Mouse (Mus musculus): ENCODE measurements around the gene Tor3a. TPM values are rescaled to one million over a fixed set of nuclear protein-coding genes. Genes with fewer than 3 reads are reported as not detected.
"Not testable (repeated sequence)": the region's sequence is repeated elsewhere in the genome, so short reads cannot be mapped to it uniquely, and the experiment has no call there.

Gene Tor3a
- polyA plus RNA-seq, 1 experiment from 2014 or later = 3.4 TPM

DNA sequence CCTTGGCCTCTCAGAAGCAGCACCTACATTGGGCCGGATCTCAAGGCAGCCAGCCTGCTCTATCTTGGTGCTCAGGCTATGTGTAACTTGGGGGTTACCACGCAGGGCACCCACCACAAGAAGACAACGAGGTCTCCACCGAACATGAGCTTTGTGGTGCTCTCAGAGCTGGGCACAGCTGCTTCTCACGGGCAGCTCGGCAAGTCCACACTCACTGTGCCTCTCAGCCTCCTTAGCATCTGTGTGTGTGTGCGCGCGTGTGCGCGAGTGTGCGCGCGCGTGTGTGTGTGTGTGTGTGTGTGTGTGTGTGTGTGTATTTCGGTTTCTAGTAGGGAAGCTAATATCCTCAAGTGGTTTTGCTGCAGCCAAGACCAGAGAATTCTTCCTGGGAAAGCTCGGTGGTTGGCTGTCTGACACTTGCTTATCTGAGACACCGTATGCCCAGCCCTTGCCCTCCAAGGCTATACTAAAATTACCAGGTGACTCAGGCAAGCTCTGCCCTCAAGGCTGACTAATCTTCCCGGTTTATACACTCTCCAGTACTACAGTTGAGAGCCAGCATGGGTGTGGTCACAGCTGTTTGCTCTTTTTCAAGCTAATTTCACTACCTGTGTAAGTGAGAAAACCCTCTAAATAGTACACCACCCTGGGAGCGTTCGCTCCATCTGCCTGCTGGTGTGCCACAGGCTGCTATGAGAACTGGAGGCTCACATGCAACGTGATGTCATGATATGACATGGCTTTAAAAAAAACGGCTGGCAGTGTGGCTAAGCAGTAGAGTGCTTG is 6.8 kb downstream of the Tor3a start:
- Histone ChIP-seq H3K4me1 (replicated peaks) (no peaks in the 10 kb centered on the region), H3K4me3 (no peak overlapping the region), H3K36me3 (no peaks in the 10 kb centered on the region), H3K9ac (no peak overlapping the region), H3K4me2 (no peak overlapping the region), H3K27me3 (0 out of 2 replicates have a peak, but pooled peaks cover 2% of the 10 kb centered on the region), H3K9me3 (no peaks in the 10 kb centered on the region), H3K27ac (replicated peaks) (no peak overlapping the region)
- ATAC-seq (ENCODE audit: low FRiP score, low read depth) = no peak
- 89% methylated on average over 23 of the region's 23 CpGs for WGBS

DNA sequence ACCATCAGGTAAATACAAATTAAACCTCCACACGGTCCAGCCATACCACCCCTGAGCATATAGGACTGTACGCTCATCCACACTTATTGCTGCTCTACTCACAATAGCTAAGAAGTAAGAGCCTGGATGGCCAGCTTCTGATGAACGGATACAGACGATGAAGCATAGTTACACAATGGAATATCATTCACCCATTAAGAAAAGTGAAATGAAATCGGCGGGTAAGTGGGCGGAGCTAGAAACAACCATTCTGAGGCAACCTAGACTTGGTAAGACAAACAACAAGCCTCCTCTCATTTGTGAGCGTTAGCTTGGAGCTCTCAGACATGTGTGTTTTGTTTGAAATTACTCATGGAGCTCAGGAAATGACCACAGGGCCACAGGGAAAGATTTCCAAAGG is 8.4 kb downstream of the Tor3a start:
- Histone ChIP-seq H3K27ac (replicated peaks) (no peak overlapping the region), H3K4me2 (no peak overlapping the region), H3K4me3 (no peak overlapping the region), H3K27me3 (no peaks in the 10 kb centered on the region), H3K36me3 (peaks cover 4% of the 10 kb centered on the region; the same call in 1 of the 2 replicates), H3K4me1 (replicated peaks) (no peaks in the 10 kb centered on the region), H3K9ac (no peak overlapping the region), H3K9me3 (no peaks in the 10 kb centered on the region)
- WGBS = 87% methylated on average over 8 of the region's 8 CpGs
- no peak for ATAC-seq (ENCODE audit: low FRiP score, low read depth)

DNA sequence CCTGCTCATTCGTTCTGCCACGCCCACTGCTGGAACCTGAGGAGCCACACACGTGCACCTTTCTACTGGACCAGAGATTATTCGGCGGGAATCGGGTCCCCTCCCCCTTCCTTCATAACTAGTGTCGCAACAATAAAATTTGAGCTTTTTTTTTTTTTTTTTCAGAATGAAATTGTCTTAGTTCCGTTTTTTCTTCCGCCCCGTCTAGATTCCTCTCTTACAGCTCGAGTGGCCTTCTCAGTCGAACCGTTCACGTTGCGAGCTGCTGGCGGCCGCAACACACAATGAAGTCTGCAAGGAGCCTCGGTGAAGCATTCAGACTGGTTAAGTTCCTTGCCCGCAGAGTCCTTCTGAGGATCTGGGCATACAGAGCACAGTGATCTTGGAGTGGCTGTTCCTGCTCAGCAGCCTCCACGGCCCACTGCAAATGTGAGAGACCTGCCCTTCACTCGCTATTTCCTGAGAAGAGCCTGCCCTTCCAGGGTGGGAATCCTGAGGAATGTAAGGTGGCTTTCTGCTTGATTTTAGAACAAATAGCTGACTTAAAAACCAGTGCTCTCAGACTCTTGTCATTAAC is 13.4 kb downstream of the Tor3a start:
- WGBS = 80% methylated on average over 21 of the region's 21 CpGs
- not testable (repeated sequence) for H3K4me1 ChIP-seq (replicated peaks); H3K4me3 ChIP-seq; ATAC-seq (ENCODE audit: low FRiP score, low read depth); H3K9ac ChIP-seq; H3K9me3 ChIP-seq; H3K27me3 ChIP-seq; H3K36me3 ChIP-seq; H3K4me2 ChIP-seq; H3K27ac ChIP-seq (replicated peaks)

GRCm38 (mm10) chr1:156659906-156660659 is 14.1 kb downstream of the Tor3a start:
- 89% methylated on average over 13 of the region's 13 CpGs for WGBS
- no peak overlapping the region for H3K4me3 ChIP-seq
- H3K36me3 ChIP-seq = peaks cover 4% of the 10 kb centered on the region; the same call in 1 of the 2 replicates
- no peak overlapping the region for H3K27ac ChIP-seq (replicated peaks)
- no peaks in the 10 kb centered on the region for H3K4me1 ChIP-seq (replicated peaks)
- ATAC-seq (ENCODE audit: low FRiP score, low read depth) = no peak
- H3K9me3 ChIP-seq = no peaks in the 10 kb centered on the region
- no peak overlapping the region for H3K9ac ChIP-seq
- no peak overlapping the region for H3K4me2 ChIP-seq
- H3K27me3 ChIP-seq = no peaks in the 10 kb centered on the region

GRCm38 (mm10) chr1:156658676-156659075 is 15.5 kb downstream of the Tor3a start:
- no peak overlapping the region for H3K9ac ChIP-seq
- no peaks in the 10 kb centered on the region for H3K27me3 ChIP-seq
- H3K9me3 ChIP-seq = no peaks in the 10 kb centered on the region
- 90% methylated on average over 5 of the region's 5 CpGs for WGBS
- no peak overlapping the region for H3K27ac ChIP-seq (replicated peaks)
- no peak; the same call in 1 of the 2 replicates for ATAC-seq (ENCODE audit: low FRiP score, low read depth)
- H3K4me1 ChIP-seq (replicated peaks) = no peaks in the 10 kb centered on the region
- H3K4me2 ChIP-seq = no peak overlapping the region
- H3K4me3 ChIP-seq = no peak overlapping the region
- peaks cover 4% of the 10 kb centered on the region; the same call in 1 of the 2 replicates for H3K36me3 ChIP-seq

GRCm38 (mm10) chr1:156657523-156657922 is 16.6 kb downstream of the Tor3a start:
- 95% methylated on average over 4 of the region's 4 CpGs for WGBS
- H3K36me3 ChIP-seq = peaks cover 4% of the 10 kb centered on the region; the same call in 1 of the 2 replicates
- H3K4me1 ChIP-seq (replicated peaks) = no peaks in the 10 kb centered on the region
- no peak overlapping the region for H3K9ac ChIP-seq
- no peak overlapping the region for H3K4me3 ChIP-seq
- no peaks in the 10 kb centered on the region for H3K9me3 ChIP-seq
- H3K4me2 ChIP-seq = no peak overlapping the region
- ATAC-seq (ENCODE audit: low FRiP score, low read depth) = no peak
- no peaks in the 10 kb centered on the region for H3K27me3 ChIP-seq
- H3K27ac ChIP-seq (replicated peaks) = no peak overlapping the region

DNA sequence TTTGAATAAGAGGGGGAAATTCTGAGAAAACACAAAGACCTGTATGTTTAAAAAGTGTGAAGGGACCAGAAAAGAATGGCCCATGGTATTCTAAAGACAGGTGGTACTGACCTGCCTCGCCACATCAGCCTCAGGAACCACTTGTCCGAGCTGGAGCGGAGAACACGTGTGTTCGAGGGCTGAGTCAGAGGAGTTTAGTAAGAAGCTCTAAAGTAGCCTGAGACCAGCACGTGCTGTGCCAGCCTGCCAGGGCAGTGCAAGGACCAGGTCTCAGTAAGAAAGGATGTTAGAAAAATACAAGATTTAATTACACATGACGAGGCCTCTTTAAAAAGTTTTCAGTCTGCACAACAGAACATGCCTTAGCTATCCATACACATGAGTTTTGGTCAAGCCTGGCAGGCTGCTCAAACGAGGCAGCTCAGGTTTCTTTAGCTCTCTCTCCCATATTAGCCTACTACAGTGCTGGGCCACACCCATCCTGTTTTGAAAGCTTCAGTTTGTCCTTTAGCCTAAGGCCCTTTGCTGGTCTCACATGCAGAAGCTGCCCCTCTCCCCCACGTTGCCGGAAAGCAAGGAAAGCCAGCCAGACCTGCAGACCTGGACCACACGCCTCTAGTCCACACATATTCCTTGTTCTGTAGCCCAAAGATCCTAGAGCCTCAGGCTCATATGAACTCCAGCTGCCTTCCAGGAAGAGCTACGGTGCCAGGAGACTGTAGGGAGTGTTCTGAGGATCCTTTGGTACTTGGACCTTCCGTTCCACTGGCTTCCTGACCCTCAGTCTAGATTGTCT is 19.2 kb downstream of the Tor3a start:
- Histone ChIP-seq H3K4me3 (no peak overlapping the region), H3K27ac (replicated peaks) (no peak overlapping the region), H3K4me1 (replicated peaks) (no peaks in the 10 kb centered on the region), H3K4me2 (no peak overlapping the region), H3K36me3 (no peaks in the 10 kb centered on the region), H3K9me3 (no peaks in the 10 kb centered on the region), H3K27me3 (no peaks in the 10 kb centered on the region), H3K9ac (no peak overlapping the region)
- WGBS = 86% methylated on average over 13 of the region's 13 CpGs
- ATAC-seq (ENCODE audit: low FRiP score, low read depth) = no peak

DNA sequence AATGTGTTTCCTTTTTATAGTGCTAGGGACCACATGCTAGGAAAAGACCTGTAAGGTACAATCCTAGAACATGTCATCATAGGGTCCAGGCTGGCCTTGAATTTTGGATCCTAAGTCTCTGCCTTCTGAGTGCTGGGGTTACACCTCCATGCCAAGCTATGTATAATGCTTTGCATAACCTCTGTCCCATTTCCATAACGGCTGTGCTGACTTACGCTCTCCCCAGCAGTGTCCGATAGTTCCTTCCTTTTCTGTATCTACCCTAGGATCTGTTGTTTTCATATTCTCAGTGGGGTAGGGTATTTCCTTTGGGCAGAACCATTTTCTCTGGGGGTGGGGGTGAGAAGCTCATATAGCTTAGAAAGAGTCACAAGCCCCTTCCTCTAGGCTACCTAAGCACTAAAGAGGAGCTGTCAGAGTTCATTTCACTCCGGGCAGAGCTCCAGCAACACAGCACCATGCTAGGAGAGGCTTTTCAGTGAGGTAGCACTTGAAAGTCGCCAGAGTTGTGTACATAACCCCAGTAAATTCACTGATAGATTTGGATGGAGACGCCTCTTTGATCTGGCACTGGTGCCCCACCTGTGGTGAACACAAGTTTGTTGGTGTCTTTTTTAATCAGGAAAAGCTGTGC is 21.9 kb downstream of the Tor3a start:
- no peaks in the 10 kb centered on the region for H3K36me3 ChIP-seq
- no peak for ATAC-seq (ENCODE audit: low FRiP score, low read depth)
- no peaks in the 10 kb centered on the region for H3K27me3 ChIP-seq
- no peak overlapping the region for H3K4me3 ChIP-seq
- no peak overlapping the region for H3K4me2 ChIP-seq
- H3K4me1 ChIP-seq (replicated peaks) = no peaks in the 10 kb centered on the region
- H3K9ac ChIP-seq = no peak overlapping the region
- WGBS = 56% methylated on average over 6 of the region's 6 CpGs
- no peak overlapping the region for H3K27ac ChIP-seq (replicated peaks)
- no peaks in the 10 kb centered on the region for H3K9me3 ChIP-seq

GRCm38 (mm10) chr1:156650631-156651030 is 23.5 kb downstream of the Tor3a start:
- H3K4me1 ChIP-seq (replicated peaks) = peaks cover 5% of the 10 kb centered on the region; the same call in 1 of the 2 replicates

DNA sequence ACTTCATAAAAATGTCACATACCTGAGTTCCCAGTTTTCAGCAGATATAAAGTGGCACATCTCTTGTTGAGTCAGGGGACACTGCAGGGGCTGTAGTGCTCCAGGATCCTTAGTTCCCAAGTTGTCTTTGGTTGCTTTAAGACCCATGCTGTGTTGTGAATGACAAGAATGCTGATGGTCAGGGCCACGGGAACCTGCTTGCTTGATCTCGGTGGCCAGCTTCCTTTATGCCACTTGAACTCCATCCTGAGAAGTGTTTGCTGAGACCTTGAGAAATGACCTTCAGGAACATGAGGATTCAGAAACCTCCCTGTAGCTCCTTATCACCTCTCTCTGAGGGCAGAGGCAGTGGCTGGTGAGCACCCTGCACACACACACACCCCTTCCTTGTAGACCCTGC is 25.5 kb downstream of the Tor3a start:
- no peaks in the 10 kb centered on the region for H3K27me3 ChIP-seq
- no peaks in the 10 kb centered on the region for H3K9me3 ChIP-seq
- no peak overlapping the region for H3K4me3 ChIP-seq
- no peak overlapping the region for H3K27ac ChIP-seq (replicated peaks)
- H3K9ac ChIP-seq = no peak overlapping the region
- no peak for ATAC-seq (ENCODE audit: low FRiP score, low read depth)
- H3K36me3 ChIP-seq = no peaks in the 10 kb centered on the region
- H3K4me1 ChIP-seq (replicated peaks) = peaks cover 23% of the 10 kb centered on the region
- 24% methylated on average over 2 of the region's 2 CpGs for WGBS
- H3K4me2 ChIP-seq = no peak overlapping the region

More at GRCm38 (mm10) chr1:156650631-156651030, 23.5 kb downstream of the Tor3a start:
- no peak for ATAC-seq (ENCODE audit: low FRiP score, low read depth)
- no peak overlapping the region for H3K4me3 ChIP-seq
- no peak overlapping the region for H3K4me2 ChIP-seq
- H3K27ac ChIP-seq (replicated peaks) = no peak overlapping the region
- no peaks in the 10 kb centered on the region for H3K27me3 ChIP-seq
- WGBS = 75% methylated on average over 9 of the region's 9 CpGs
- no peaks in the 10 kb centered on the region for H3K9me3 ChIP-seq
- no peaks in the 10 kb centered on the region for H3K36me3 ChIP-seq
- H3K9ac ChIP-seq = no peak overlapping the region

DNA sequence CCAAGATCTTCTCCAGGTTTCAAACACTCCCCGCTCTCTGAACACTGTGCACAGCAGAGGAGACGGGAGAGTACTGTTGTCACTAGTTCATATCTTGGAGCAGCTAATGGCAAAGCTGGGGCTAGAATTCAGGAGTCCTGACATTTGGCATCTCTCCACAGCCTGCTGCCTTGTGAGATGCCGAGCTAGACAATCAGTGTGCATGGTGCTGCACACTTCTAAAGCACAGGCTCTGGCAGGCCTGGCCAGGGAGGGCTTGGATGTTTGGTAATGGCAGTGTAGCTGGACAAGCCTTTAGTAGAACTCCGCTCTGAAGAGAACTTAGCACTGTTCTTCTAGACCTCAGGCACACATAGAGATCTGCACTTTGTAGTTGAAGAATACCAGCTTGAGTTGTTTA is 28.2 kb downstream of the Tor3a start:
- H3K4me2 ChIP-seq = no peak overlapping the region
- ATAC-seq (ENCODE audit: low FRiP score, low read depth) = no peak
- peaks cover 20% of the 10 kb centered on the region for H3K36me3 ChIP-seq
- H3K27ac ChIP-seq (replicated peaks) = no peak overlapping the region
- 78% methylated on average over 4 of the region's 4 CpGs for WGBS
- H3K9me3 ChIP-seq = no peaks in the 10 kb centered on the region
- H3K4me1 ChIP-seq (replicated peaks) = peaks cover 27% of the 10 kb centered on the region
- no peaks in the 10 kb centered on the region for H3K27me3 ChIP-seq
- H3K9ac ChIP-seq = no peak overlapping the region
- H3K4me3 ChIP-seq = no peak overlapping the region

All from hindbrain, embryonic 15.5 days (tissue).